Mouse (Mus musculus) limb, embryonic 11.5 days (tissue): ENCODE results near the gene Cldn10. TPM values are rescaled to one million over a fixed set of nuclear protein-coding genes. Genes with fewer than 3 reads are reported as not detected.
"Not testable (repeated sequence)": the region's sequence is repeated elsewhere in the genome, so short reads cannot be mapped to it uniquely, and the experiment has no call there.

Source experiments
- ATAC-seq: fragments of 200-750 bp; cut with Nextera tagmentation; 2 replicates; pipeline ENCODE4 v1.8.0; 2017; ENCODE audit warnings: low read depth; ENCODE audit not compliant: insufficient number of reproducible peaks, low FRiP score, low TSS enrichment
- DNase-seq: peaks from one replicate; pipeline ENCODE4 v3.0.0-alpha.2; 2015; ENCODE audit warnings: low spot score
- H3K27ac ChIP-seq: fragments of 300-500 bp; sonication (generic); replicated peaks from 2 replicates; pipeline ENCODE4 v1.5.1; 2014; ENCODE audit warnings: low read depth, mild to moderate bottlenecking, low read length
- H3K27me3 ChIP-seq: fragments of 300-500 bp; sonication (generic); 2 replicates; pipeline ENCODE4 v1.6.1; 2014; ENCODE audit warnings: mild to moderate bottlenecking, low read length, mixed read lengths; ENCODE audit not compliant: control insufficient read depth, insufficient read depth
- H3K36me3 ChIP-seq: fragments of 300-500 bp; sonication (generic); 2 replicates; pipeline ENCODE4 v1.6.1; 2014; ENCODE audit warnings: mild to moderate bottlenecking, low read length, moderate library complexity, mixed read lengths; ENCODE audit not compliant: control insufficient read depth, insufficient read depth
- H3K4me1 ChIP-seq: fragments of 300-500 bp; sonication (generic); 2 replicates; pipeline ENCODE4 v1.6.1; 2014; ENCODE audit warnings: low read length, mixed read lengths; ENCODE audit not compliant: control insufficient read depth, insufficient read depth
- H3K4me2 ChIP-seq: fragments of 300-500 bp; sonication (generic); 2 replicates; pipeline ENCODE4 v1.6.1; 2014; ENCODE audit warnings: low read depth, mild to moderate bottlenecking, moderate library complexity; ENCODE audit not compliant: severe bottlenecking
- H3K4me3 ChIP-seq: fragments of 300-500 bp; sonication (generic); 2 replicates; pipeline ENCODE4 v1.5.1; 2014; ENCODE audit warnings: low read depth, low read length
- H3K9ac ChIP-seq: fragments of 300-500 bp; sonication (generic); 2 replicates; pipeline ENCODE4 v1.6.1; 2014; ENCODE audit warnings: mild to moderate bottlenecking, low read length
- H3K9me3 ChIP-seq: fragments of 300-500 bp; sonication (generic); 2 replicates; pipeline ENCODE4 v1.6.1; 2016; ENCODE audit warnings: low read length; ENCODE audit not compliant: control insufficient read depth
- WGBS: fragments of 180-500 bp; shearing (Covaris S2); extraction: QIAGEN DNeasy Blood & Tissue Kit; methylation state at CpG from one replicate; pipeline ENCODE4 v1.1.7; 2014; 5-methylcytosine and 5-hydroxymethylcytosine counted together
- polyA plus RNA-seq: library from polyadenylated mRNA; unstranded; fragments of >200 nt; fragmentation: Nextera tagmentation; extraction: Ambion mirVana; gene quantifications from 2 replicates; pipeline ENCODE4 v1.2.1, GENCODE M21; 2014

Cldn10 gene
- polyA plus RNA-seq, 1 experiment from 2014 or later: 1.2 TPM

- H3K36me3 ChIP-seq: no peaks in the 10 kb centered on the region
- ATAC-seq (no peak), DNase-seq (no peak)
- WGBS: 32% methylated on average over 7 of the region's 7 CpGs
- no peak overlapping the region for H3K9ac ChIP-seq
- no peak overlapping the region for H3K4me2 ChIP-seq
- H3K9me3 ChIP-seq: no peaks in the 10 kb centered on the region
- H3K27me3 ChIP-seq: no peaks in the 10 kb centered on the region
- no peak overlapping the region for H3K4me3 ChIP-seq
- no peak overlapping the region for H3K27ac ChIP-seq
- no peaks in the 10 kb centered on the region for H3K4me1 ChIP-seq
Observed at GRCm38 (mm10) chr14:118803936-118804335, 16.2 kb downstream of the Cldn10 start.

GRCm38 (mm10) chr14:118804351-118804750, 16.6 kb downstream of the Cldn10 start:
- no peak overlapping the region for H3K9ac ChIP-seq
- no peaks in the 10 kb centered on the region for H3K27me3 ChIP-seq
- H3K27ac ChIP-seq: no peak overlapping the region
- H3K4me1 ChIP-seq: no peaks in the 10 kb centered on the region
- DNase-seq (no peak), ATAC-seq (no peak)
- H3K9me3 ChIP-seq: no peaks in the 10 kb centered on the region
- 35% methylated on average over 6 of the region's 6 CpGs for WGBS
- no peaks in the 10 kb centered on the region for H3K36me3 ChIP-seq
- no peak overlapping the region for H3K4me3 ChIP-seq
- no peak overlapping the region for H3K4me2 ChIP-seq

DNA sequence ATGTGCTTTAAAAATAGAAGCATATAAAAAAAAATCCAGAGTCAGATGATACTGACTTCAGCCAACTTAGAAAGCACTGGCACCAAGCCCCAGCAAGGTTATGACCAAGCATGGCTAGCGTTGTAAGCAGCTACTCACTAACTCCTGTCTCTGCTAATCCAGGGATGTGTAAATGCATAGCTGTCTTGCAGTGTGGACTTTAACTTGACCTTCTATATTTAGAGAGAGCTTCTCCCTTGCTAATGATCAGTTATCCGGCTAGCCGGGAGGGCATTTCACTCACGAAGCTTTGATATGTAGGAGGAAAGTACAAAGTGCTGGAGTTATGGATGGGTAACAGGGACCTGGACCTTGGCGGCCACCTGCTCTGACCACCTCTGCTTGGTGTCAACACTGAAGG, 19.9 kb downstream of the Cldn10 start:
- Histone ChIP-seq H3K4me2 (no peak overlapping the region), H3K9ac (no peak overlapping the region), H3K27me3 (no peaks in the 10 kb centered on the region), H3K9me3 (no peaks in the 10 kb centered on the region), H3K4me3 (no peak overlapping the region), H3K4me1 (no peaks in the 10 kb centered on the region), H3K36me3 (no peaks in the 10 kb centered on the region), H3K27ac (no peak overlapping the region)
- 94% methylated on average over 5 of the region's 5 CpGs for WGBS
- no peak for ATAC-seq
- DNase-seq: no peak

DNA sequence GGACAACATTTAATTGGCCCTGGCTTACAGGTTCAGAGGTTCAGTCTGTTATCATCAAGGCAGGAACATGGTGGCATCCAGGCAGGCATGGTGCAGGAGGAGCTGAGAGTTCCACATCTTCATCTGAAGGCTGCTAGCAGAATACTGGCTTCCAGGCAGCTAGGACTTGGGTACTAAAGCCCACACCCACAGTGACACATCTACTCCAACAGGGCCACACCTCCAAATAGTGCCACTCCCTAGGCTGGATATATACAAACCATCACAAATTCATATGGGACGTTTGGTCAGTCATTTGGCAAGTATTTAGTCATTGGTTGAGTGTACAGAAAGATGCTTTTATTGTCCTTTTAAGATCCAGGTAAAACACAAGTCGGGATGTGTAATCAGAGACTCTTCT, 20.5 kb downstream of the Cldn10 start:
- not testable (repeated sequence) for H3K4me3 ChIP-seq, H3K4me2 ChIP-seq, H3K27ac ChIP-seq, H3K9me3 ChIP-seq, ATAC-seq, DNase-seq, H3K36me3 ChIP-seq, H3K9ac ChIP-seq, H3K4me1 ChIP-seq, H3K27me3 ChIP-seq
- 75% methylated on average over 2 of the region's 2 CpGs for WGBS

DNA sequence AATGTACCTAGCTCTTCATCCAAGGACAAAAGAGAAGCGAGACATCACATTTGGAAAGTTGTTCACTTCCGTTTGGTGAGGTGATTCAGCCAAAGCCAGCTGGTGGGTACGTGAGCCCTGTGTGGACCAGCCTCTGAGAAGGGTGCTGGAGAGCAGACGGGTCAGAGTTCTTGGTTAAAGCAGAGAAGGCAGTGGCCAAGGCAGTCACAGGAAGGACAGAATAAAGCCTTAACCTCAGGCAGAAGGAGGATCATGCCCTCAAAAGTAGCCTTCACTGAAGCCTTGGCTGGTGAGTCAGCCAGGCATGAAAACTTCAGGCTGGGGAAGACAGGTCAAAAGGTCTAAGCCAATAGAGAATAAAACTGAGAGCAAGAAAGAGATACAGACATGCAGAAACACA, 22.0 kb downstream of the Cldn10 start:
- H3K4me3 ChIP-seq: no peak overlapping the region
- WGBS: 82% methylated on average over 4 of the region's 4 CpGs
- H3K4me2 ChIP-seq: no peak overlapping the region
- DNase-seq (no peak), ATAC-seq (no peak)
- H3K9ac ChIP-seq: no peak overlapping the region
- H3K36me3 ChIP-seq: no peaks in the 10 kb centered on the region
- no peaks in the 10 kb centered on the region for H3K4me1 ChIP-seq
- no peaks in the 10 kb centered on the region for H3K9me3 ChIP-seq
- H3K27me3 ChIP-seq: no peaks in the 10 kb centered on the region
- no peak overlapping the region for H3K27ac ChIP-seq

GRCm38 (mm10) chr14:118811256-118811655, 23.5 kb downstream of the Cldn10 start:
- not testable (repeated sequence) for H3K36me3 ChIP-seq, H3K4me2 ChIP-seq, H3K4me1 ChIP-seq, DNase-seq, H3K27ac ChIP-seq, H3K27me3 ChIP-seq, H3K9me3 ChIP-seq, H3K4me3 ChIP-seq, ATAC-seq, H3K9ac ChIP-seq

DNA sequence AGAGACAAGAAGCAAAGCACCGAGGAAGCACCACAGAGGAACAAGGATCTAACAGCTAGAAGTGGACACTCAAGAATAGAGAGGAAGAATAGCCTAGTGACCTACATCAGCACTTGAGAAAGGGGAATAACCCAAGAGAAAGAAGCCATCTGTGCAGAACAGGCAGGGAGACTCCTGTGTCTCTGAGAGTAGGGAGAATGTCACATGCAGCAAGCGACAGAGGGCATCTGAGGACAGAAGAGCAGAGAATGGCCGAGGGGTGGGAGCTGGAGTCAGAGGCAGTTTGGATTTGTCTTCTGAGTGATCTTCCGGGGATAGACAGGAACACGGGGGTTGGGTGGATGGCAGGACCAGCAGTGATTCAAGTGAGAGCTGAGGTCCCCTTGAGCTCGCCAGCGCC, 25.4 kb downstream of the Cldn10 start:
- H3K4me3 ChIP-seq: no peak overlapping the region
- H3K4me1 ChIP-seq: no peaks in the 10 kb centered on the region
- DNase-seq (no peak), ATAC-seq (no peak)
- no peak overlapping the region for H3K27ac ChIP-seq
- 76% methylated on average over 7 of the region's 7 CpGs for WGBS
- no peaks in the 10 kb centered on the region for H3K9me3 ChIP-seq
- no peak overlapping the region for H3K9ac ChIP-seq
- H3K27me3 ChIP-seq: no peaks in the 10 kb centered on the region
- no peak overlapping the region for H3K4me2 ChIP-seq
- no peaks in the 10 kb centered on the region for H3K36me3 ChIP-seq

- no peak for ATAC-seq
- 17% methylated on average over 4 of the region's 4 CpGs for WGBS
- no peaks in the 10 kb centered on the region for H3K4me1 ChIP-seq
Observed at GRCm38 (mm10) chr14:118816503-118816902, 28.8 kb downstream of the Cldn10 start.

GRCm38 (mm10) chr14:118820111-118820510, 32.4 kb downstream of the Cldn10 start:
- H3K9me3 ChIP-seq: no peaks in the 10 kb centered on the region
- no peak overlapping the region for H3K9ac ChIP-seq
- no peaks in the 10 kb centered on the region for H3K36me3 ChIP-seq
- H3K4me1 ChIP-seq: no peaks in the 10 kb centered on the region
- ATAC-seq: no peak
- no peaks in the 10 kb centered on the region for H3K27me3 ChIP-seq
- DNase-seq: peak; percentile 68
- WGBS: 14% methylated on average over 8 of the region's 8 CpGs
- no peak overlapping the region for H3K4me3 ChIP-seq
- no peak overlapping the region for H3K27ac ChIP-seq
- H3K4me2 ChIP-seq: no peak overlapping the region

More at GRCm38 (mm10) chr14:118816503-118816902, 28.8 kb downstream of the Cldn10 start:
- no peak overlapping the region for H3K9ac ChIP-seq
- H3K27me3 ChIP-seq: no peaks in the 10 kb centered on the region
- H3K9me3 ChIP-seq: no peaks in the 10 kb centered on the region
- H3K36me3 ChIP-seq: no peaks in the 10 kb centered on the region
- no peak overlapping the region for H3K27ac ChIP-seq
- H3K4me2 ChIP-seq: no peak overlapping the region
- no peak overlapping the region for H3K4me3 ChIP-seq
- peak; percentile 81 for DNase-seq
